Mouse (Mus musculus) brain, embryonic 14.5 days (tissue): Measurements from ENCODE around the gene Tbc1d24.

Experiments
- CTCF ChIP-seq: fragments of 200-500 bp; IDR thresholded peaks from 2 replicates; pipeline ENCODE4 v1.5.1; 2012; ENCODE audit warnings: inconsistent platforms, mild to moderate bottlenecking, moderate library complexity, borderline replicate concordance; ENCODE audit not compliant: insufficient read depth, insufficient read length; ENCODE audit errors: extremely low read depth
- POLR2A ChIP-seq: fragments of 200-500 bp; IDR thresholded peaks from 2 replicates; pipeline ENCODE4 v1.6.1; 2012; ENCODE audit warnings: mild to moderate bottlenecking, inconsistent platforms, borderline replicate concordance; ENCODE audit not compliant: poor library complexity, insufficient read depth, insufficient read length, severe bottlenecking; ENCODE audit errors: extremely low read depth

DNA sequence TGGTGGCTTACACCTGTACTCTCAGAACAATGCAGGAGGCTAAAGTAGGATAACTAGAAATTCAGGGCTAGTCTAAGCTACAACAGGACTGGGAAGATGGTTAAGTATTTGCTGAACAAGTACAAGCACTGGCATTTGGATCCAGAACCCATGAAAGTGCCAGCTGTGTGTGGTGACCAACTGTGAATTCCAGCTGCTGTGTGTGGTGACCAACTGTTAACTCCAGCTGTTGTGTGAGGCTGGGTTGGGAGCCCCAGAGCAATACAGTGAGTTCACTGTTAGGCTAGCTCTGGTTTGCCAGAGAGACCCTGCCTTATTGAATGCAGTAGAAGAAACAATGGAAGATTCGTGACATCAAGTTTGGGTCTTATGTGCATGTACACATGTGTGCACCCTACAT is 31.1 kb upstream of the Tbc1d24 start:
- TF ChIP-seq CTCF (no peak), POLR2A (no peak)
